Mouse (Mus musculus) limb, embryonic 12.5 days (tissue): ENCODE measurements at regions not wholly inside any gene's neighbourhood (a gene's known extent, or its start where the extent isn't known, plus 50 kb on each side); places are given as distances from the start of the nearest gene placed in this dataset.

ENCODE experiments used
- ATAC-seq: fragments of 200-750 bp; cut with Nextera tagmentation; 2 replicates; pipeline ENCODE4 v1.8.0; 2017; ENCODE audit warnings: low read depth, moderate TSS enrichment; ENCODE audit not compliant: insufficient number of reproducible peaks, insufficient read depth, low FRiP score, low TSS enrichment
- H3K27ac ChIP-seq: fragments of 300-500 bp; sonication (generic); 2 replicates; pipeline ENCODE4 v1.5.1; 2016; ENCODE audit warnings: mild to moderate bottlenecking, moderate library complexity
- H3K27me3 ChIP-seq: fragments of 300-500 bp; sonication (generic); 2 replicates; pipeline ENCODE4 v1.6.1; 2016; ENCODE audit warnings: mild to moderate bottlenecking, moderate library complexity
- H3K36me3 ChIP-seq: fragments of 300-500 bp; sonication (generic); 2 replicates; pipeline ENCODE4 v1.6.1; 2016; ENCODE audit warnings: mild to moderate bottlenecking, moderate library complexity
- H3K4me1 ChIP-seq: fragments of 300-500 bp; sonication (generic); replicated peaks from 2 replicates; pipeline ENCODE4 v1.6.1; 2016
- H3K4me2 ChIP-seq: fragments of 300-500 bp; sonication (generic); 2 replicates; pipeline ENCODE4 v1.6.1; 2016; ENCODE audit warnings: mild to moderate bottlenecking, moderate library complexity
- H3K4me3 ChIP-seq: fragments of 300-500 bp; sonication (generic); replicated peaks from 2 replicates; pipeline ENCODE4 v1.5.1; 2016; ENCODE audit warnings: mild to moderate bottlenecking
- H3K9ac ChIP-seq: fragments of 300-500 bp; sonication (generic); replicated peaks from 2 replicates; pipeline ENCODE4 v1.6.1; 2016; ENCODE audit warnings: mild to moderate bottlenecking, moderate library complexity
- H3K9me3 ChIP-seq: fragments of 300-500 bp; sonication (generic); 2 replicates; pipeline ENCODE4 v1.6.1; 2016; ENCODE audit warnings: mild to moderate bottlenecking, moderate library complexity
- WGBS: fragments of 180-500 bp; shearing (Covaris S2); methylation state at CpG from one replicate; pipeline ENCODE4 v1.1.7; 2016; 5-methylcytosine and 5-hydroxymethylcytosine counted together

DNA sequence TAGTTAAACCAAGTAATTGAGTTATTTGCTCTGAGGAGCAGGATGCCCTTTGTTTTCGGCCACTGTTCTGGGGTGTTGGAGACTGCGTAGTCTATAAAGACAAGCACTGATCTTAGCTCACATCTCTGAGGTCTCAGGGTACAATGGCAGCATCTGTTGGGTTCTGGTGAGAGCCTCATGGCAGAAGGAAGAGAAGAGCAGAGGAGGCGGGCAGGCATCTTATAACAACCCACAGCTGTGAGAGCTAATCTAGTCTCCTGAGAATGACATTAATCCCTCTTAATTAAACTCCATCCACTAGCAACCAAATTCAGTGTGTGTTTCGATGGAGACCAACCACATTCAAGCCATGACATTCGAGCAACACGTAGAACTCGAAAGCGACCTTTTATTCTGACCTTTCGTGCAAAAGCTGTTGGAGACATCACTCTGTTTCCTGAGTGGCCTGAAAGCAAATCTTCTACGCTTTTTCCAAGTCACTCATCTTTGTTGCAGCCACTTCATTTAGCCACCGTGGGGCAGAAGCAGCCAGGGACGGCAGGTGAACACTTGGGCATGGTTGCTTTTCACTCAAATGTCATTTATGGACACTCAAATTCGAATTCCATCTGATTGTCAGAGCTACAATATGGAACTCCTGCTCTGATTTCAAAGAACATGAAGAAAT, 72.7 kb upstream of the Parp11 start:
- no peaks in the 10 kb centered on the region for H3K36me3 ChIP-seq
- H3K4me3 ChIP-seq, result no peak overlapping the region
- ATAC-seq, result no peak
- no peaks in the 10 kb centered on the region for H3K9me3 ChIP-seq
- H3K27ac ChIP-seq, result no peak overlapping the region
- H3K4me2 ChIP-seq, result no peak overlapping the region
- no peak overlapping the region for H3K9ac ChIP-seq
- 80% methylated on average over 13 of the region's 13 CpGs for WGBS
- H3K27me3 ChIP-seq, result no peaks in the 10 kb centered on the region
- no peaks in the 10 kb centered on the region for H3K4me1 ChIP-seq

GRCm38 (mm10) chr6:127374464-127375143, 72.0 kb upstream of the Parp11 start:
- ATAC-seq, result no peak
- Histone ChIP-seq H3K9ac (no peak overlapping the region), H3K9me3 (no peaks in the 10 kb centered on the region), H3K27me3 (no peaks in the 10 kb centered on the region), H3K4me1 (no peaks in the 10 kb centered on the region), H3K4me3 (no peak overlapping the region), H3K36me3 (no peaks in the 10 kb centered on the region), H3K27ac (no peak overlapping the region), H3K4me2 (no peak overlapping the region)
- 53% methylated on average over 12 of the region's 12 CpGs for WGBS

GRCm38 (mm10) chr6:127375144-127375529, 71.5 kb upstream of the Parp11 start:
- H3K27ac ChIP-seq, result no peak overlapping the region
- WGBS, result 77% methylated on average over 2 of the region's 2 CpGs
- H3K4me1 ChIP-seq, result no peaks in the 10 kb centered on the region
- no peak overlapping the region for H3K4me2 ChIP-seq
- H3K4me3 ChIP-seq, result no peak overlapping the region
- no peak overlapping the region for H3K9ac ChIP-seq
- H3K9me3 ChIP-seq, result no peaks in the 10 kb centered on the region
- H3K36me3 ChIP-seq, result no peaks in the 10 kb centered on the region
- H3K27me3 ChIP-seq, result no peaks in the 10 kb centered on the region
- ATAC-seq, result no peak

GRCm38 (mm10) chr6:127375711-127376199, 70.9 kb upstream of the Parp11 start:
- Histone ChIP-seq H3K4me3 (no peak overlapping the region), H3K9me3 (no peaks in the 10 kb centered on the region), H3K9ac (no peak overlapping the region), H3K36me3 (no peaks in the 10 kb centered on the region), H3K4me2 (no peak overlapping the region), H3K4me1 (no peaks in the 10 kb centered on the region), H3K27me3 (no peaks in the 10 kb centered on the region), H3K27ac (no peak overlapping the region)
- 66% methylated on average over 8 of the region's 8 CpGs for WGBS
- no peak for ATAC-seq

- no peaks in the 10 kb centered on the region for H3K9me3 ChIP-seq
- no peak overlapping the region for H3K9ac ChIP-seq
- H3K27me3 ChIP-seq, result no peaks in the 10 kb centered on the region
- 85% methylated on average over 1 of the region's 1 CpGs for WGBS
- H3K36me3 ChIP-seq, result no peaks in the 10 kb centered on the region
- ATAC-seq, result no peak
- no peak overlapping the region for H3K27ac ChIP-seq
- no peak overlapping the region for H3K4me3 ChIP-seq
- no peak overlapping the region for H3K4me2 ChIP-seq
- no peaks in the 10 kb centered on the region for H3K4me1 ChIP-seq
These were observed 67.9 kb upstream of the Parp11 start for GRCm38 (mm10) chr6:127378701-127379100.

GRCm38 (mm10) chr6:127379511-127379910, 67.1 kb upstream of the Parp11 start:
- WGBS, result 11% methylated on average over 4 of the region's 4 CpGs
- Histone ChIP-seq H3K4me2 (no peak overlapping the region), H3K27ac (no peak overlapping the region), H3K4me3 (no peak overlapping the region), H3K27me3 (no peaks in the 10 kb centered on the region), H3K9ac (no peak overlapping the region), H3K36me3 (no peaks in the 10 kb centered on the region), H3K4me1 (no peaks in the 10 kb centered on the region), H3K9me3 (no peaks in the 10 kb centered on the region)
- ATAC-seq, result no peak

DNA sequence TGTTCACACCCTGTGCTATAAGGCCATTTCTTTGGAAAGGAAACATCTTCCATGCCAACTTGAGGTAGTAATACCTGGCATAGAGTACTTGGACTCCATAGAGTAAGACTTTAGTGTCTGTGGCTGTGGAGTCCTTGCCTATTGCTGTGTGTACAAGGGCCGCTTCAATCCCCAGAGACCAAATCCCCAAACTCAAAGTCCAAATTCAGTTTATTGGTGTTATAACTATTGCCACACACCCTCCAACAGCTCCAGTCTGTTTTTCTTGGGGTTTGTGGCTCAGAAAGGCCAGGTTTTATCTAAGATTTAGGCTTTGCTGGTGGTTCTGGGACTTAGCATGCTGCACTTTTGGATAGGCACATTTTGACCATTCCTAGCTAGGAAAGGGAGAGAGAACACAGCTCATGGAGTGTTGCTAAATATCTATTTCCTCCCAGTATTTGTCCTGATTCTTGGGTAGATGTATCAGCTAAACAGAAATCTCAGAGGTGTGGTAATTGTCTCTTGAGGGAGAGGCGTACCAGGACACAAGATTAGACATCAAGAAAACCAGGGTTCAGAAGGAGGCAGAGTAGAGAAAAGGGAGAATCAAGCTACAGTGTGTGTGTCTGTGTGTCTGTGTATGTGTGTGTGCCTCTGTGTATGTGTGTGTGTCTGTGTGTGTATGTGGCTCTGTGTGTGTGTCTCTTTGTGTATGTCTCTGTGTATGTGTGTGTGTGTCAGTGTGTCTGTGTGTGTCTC, 65.3 kb upstream of the Parp11 start:
- ATAC-seq, result no peak
- Histone ChIP-seq H3K4me2 (no peak overlapping the region), H3K4me1 (no peaks in the 10 kb centered on the region), H3K36me3 (no peaks in the 10 kb centered on the region), H3K9ac (no peak overlapping the region), H3K4me3 (no peak overlapping the region), H3K27ac (no peak overlapping the region), H3K27me3 (no peaks in the 10 kb centered on the region), H3K9me3 (no peaks in the 10 kb centered on the region)
- 80% methylated on average over 2 of the region's 2 CpGs for WGBS

- H3K4me2 ChIP-seq, result no peak overlapping the region
- ATAC-seq, result no peak
- H3K4me3 ChIP-seq, result no peak overlapping the region
- no peaks in the 10 kb centered on the region; the same call in 1 of the 2 replicates for H3K27me3 ChIP-seq
- H3K4me1 ChIP-seq, result no peaks in the 10 kb centered on the region
- H3K27ac ChIP-seq, result no peak overlapping the region
- no peaks in the 10 kb centered on the region for H3K36me3 ChIP-seq
- H3K9me3 ChIP-seq, result no peaks in the 10 kb centered on the region
- WGBS, result 94% methylated on average over 15 of the region's 15 CpGs
- H3K9ac ChIP-seq, result no peak overlapping the region
These were observed 55.2 kb upstream of the Parp11 start for GRCm38 (mm10) chr6:127391258-127392011.

DNA sequence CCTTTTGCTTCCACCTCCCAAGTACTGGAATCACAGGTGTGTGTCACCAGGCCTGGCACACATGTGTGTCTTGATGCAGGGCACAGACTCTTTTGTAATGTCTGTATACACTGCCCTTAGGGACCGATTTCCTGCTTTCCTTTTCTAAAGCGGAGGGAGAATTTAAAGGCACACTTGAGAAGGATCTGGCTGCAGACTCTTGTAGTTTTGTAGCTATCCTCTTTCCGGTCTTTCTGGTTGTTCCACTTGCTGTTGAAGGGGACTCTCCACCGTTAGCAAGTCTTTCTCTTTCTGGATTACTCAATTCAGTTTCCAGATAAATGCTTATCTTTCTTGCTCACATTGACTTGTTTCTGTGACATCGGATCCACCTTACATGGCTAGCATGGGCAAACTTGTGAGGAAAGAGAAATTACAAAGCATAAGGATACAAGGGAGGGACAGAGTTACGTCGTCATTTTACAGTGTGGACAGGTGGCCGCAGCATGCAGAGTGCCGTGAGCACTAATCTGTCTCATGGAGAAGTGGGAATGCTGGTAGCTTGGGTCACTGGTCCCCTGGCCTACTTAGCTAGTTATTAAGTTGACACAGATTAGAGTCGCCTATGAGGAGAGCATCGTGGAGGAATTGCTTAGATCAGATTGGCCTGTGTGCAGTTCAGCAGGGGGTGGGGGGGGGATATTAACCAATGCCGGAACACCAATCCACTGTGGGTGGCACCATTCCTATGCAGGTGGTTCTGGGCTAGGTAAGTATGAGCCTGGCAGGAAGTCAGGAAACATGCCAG, 54.4 kb upstream of the Parp11 start:
- no peaks in the 10 kb centered on the region; the same call in 1 of the 2 replicates for H3K27me3 ChIP-seq
- H3K4me1 ChIP-seq, result no peaks in the 10 kb centered on the region
- no peaks in the 10 kb centered on the region for H3K36me3 ChIP-seq
- H3K9ac ChIP-seq, result no peak overlapping the region
- 93% methylated on average over 12 of the region's 12 CpGs for WGBS
- H3K9me3 ChIP-seq, result no peaks in the 10 kb centered on the region
- H3K4me3 ChIP-seq, result no peak overlapping the region
- ATAC-seq, result no peak
- H3K4me2 ChIP-seq, result no peak overlapping the region
- no peak overlapping the region for H3K27ac ChIP-seq

GRCm38 (mm10) chr6:127392799-127393172, 53.9 kb upstream of the Parp11 start:
- H3K27ac ChIP-seq, result no peak overlapping the region

More at GRCm38 (mm10) chr6:127392799-127393172, 53.9 kb upstream of the Parp11 start:
- Histone ChIP-seq H3K4me1 (no peaks in the 10 kb centered on the region), H3K9ac (no peak overlapping the region), H3K27me3 (no peaks in the 10 kb centered on the region; the same call in 1 of the 2 replicates), H3K4me3 (no peak overlapping the region), H3K36me3 (no peaks in the 10 kb centered on the region), H3K4me2 (no peak overlapping the region), H3K9me3 (no peaks in the 10 kb centered on the region)
- WGBS, result 89% methylated on average over 1 of the region's 1 CpGs
- ATAC-seq, result no peak
